Mouse (Mus musculus) testis, postnatal 10 days (tissue): ENCODE results near the gene Iqgap3.

Experiments used
- DNase-seq: peaks from one replicate; pipeline ENCODE4 v3.0.0; 2021; ENCODE audit warnings: low spot score

Gene Iqgap3

DNA sequence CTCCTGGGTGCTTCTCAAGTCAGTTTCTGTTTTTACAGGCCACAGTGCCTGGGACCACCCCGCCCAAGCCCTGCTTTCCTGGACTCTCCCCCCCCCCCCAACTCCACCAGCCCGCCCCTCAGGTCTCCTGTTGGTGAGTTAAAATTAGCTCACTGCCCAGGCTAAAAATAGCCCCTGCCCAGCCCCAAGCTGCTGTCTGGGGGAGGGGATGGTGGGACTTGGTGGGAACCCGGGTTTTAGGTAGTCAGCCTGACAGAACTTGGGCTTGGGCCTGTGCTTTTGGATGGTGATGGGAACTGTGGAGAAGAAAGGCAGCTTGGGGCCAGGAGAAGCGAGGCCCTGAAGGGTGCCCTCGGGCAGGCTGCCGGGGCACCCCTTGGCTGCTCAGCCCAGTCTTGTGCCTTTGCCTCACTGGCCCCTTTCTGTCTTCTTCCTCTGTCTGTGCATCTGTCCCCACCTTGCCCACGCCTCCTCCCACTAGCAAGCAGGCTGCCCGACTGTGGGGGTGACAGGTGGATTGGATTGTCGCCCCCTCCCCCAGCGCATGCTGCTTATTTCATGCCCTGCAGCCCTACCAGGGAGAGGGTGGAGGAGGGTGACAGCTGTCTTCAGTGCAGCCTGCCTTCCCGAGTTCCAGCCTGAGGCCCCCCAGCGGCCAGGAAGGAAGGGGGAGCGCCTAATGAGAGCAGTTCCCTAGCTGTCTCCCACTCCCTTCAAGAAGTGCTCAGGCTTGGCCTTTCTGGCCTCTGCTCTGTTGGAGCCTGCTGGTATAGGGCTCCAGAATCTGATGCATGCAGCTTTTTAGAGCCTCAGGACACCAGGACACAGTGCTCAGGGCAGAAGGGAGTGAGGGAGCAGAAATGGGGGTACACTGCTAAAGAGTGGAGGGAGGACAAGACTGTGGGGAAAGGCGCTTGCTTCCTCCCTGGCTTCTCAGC, 68.6 kb downstream of the Iqgap3 start:
- peak; percentile 53 for DNase-seq

DNA sequence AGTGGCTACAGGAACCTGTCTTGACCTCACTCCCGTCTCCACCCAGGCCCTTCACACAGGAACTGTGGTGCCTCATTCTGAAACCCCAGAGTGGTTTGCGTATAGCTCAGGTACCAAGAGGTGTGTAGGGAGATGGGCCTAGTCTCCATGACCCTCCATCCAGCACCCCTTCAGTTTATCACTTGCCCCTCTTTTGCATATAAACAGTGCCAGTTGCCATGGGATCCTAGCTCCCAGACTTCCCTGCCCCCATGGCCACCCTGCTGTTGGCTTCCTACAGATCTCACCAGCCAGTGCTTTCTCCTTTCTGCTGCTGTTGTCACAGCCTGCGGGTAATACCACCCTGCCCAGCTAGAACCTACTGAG, 69.2 kb downstream of the Iqgap3 start:
- no peak for DNase-seq

DNA sequence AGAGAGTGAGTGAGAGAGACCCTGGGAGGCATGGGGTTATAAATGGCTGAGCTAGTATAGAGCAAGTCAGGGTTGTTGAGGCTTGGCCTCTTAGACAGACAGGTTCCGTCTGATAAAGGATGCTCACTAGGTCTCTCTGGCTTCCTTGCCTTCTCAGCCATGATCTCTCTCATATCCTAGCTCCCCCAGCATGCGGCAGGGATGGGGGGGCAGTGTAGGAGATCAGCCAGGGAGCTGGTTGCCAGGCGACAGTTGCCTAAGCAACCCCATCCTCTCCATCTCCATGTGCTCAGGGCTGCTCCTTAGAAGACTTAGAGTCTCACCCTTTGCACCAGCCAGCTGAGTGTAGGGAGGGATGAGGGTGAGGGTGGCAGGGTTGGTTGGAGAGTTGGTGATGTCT, 70.3 kb downstream of the Iqgap3 start:
- DNase-seq: no peak

DNA sequence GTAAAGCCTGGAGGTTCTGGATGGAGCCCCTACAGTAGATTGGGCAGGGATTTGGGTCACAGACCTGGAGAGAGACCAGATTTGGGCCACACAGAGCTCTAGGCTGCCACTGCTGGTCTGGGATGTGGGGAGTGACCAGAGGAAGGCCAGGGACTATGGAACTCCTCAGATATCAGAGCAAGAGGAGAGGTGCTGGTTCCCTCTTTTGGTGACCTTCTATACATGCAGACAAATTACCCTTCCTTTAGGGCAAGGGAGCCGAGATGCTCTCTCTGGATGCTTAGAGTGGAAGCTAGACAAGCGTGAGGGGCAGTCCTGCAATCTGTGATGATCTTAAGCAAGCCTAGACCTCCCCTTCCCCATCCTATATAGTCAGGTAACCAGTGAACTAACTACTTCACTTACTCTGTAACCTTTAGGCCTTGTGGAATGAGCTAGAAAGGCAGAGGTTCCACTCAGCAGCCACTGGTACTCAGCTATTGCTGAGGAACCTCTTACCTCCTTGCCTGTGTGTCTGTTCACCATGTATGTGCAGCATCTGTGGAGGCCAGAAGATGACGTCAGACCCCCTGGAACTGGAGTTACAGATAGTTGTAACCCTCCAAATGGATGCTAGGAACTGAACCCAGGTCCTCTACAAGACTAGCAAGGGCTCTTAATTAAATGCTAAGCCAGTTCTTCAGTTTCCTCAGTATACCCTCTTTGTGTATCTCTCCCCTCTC, 71.7 kb downstream of the Iqgap3 start:
- no peak for DNase-seq

DNA sequence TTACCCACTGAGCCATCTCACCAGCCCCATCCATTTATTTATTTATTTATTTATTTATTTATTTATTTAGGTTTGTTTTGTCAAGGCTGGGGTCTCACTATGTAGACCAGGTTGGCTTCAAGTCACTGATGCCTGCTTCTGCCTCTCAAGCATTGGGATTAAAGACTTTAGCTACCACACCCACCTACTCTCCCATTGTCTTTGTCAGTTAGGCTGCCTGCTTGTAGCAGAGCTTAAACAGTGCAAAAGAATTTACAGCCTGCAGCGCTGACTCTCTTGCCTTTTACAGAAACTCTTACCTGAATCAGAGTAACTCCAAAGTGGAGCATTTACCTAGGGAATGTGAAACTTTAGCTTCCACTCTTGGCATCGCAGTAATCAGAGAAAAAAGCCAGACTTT, 72.5 kb downstream of the Iqgap3 start:
- DNase-seq: no peak

DNA sequence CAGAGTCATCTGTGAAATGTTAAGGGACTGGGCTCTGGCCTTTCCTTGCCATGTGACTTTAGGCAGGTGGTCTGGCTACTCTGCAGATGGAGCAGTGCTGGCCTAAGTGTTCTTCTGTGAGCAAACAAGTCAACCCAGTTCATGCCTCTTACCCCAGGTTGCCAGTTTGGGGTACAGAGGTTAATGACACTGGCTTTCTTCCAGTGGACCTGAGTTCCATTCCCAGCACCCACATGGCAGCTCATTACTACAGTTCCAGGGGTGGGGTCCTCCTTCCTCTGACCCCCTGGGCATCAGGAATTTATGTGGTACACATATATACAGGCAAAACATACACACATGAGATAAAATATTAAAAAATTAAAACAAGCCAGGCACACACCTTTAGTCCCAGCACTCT, 75.0 kb downstream of the Iqgap3 start:
- no peak for DNase-seq

DNA sequence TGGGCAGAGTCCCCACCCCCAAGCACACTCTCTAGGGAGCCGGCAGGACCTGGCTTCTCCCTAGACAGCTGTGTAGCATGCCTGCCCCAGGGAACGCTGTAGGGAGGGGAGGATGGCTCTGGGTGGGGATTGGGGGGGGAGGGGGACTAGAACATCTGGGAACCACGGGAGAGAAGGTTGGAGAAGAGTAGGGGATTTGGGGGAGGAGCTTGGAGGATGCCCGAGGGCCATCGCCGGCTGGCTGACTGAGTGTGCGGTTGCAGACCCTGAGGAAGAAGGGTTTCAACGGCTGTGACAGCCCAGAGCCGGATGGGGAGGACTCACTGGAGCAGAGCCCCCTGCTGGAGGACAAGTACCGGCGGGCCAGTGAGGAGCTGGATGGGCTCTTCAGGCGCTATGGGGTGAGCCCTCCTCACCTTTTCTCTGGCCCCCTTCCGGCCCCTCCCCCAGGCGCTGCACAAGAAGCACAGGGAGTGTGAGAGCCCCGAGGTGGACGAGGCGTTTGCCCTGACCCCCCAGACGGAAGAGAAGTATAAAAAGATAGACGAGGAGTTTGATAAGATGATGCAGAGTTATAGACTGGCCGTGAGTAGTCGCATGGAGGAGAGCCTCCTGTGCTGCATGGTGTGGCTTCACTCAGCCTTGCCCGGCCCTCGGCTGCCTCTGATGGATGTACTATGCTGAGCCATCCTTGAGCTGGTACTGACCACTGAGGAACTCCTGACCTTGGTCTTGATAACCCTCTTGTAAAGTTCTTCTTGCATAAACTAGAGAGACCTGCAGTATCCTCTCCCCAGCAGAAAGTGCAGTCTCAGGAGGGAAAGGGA, 76.2 kb downstream of the Iqgap3 start:
- peak; percentile 73 for DNase-seq

DNA sequence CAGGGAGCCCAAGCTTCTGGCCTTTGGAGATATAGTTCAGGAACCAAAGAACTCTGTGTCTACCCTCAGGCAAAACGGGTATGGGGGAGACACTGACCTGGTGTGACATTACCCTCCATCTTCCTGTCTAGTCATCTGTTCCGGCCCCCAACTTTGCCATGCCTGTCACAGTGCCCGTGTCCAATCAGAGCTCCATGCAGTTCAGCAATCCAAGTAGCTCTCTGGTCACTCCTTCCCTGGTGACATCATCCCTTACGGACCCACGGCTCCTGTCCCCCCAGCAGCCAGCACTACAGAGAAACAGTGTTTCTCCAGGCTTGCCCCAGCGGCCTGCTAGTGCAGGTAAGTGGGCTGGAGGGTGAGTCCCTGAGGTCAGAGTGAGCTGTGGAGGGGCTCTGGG, 77.2 kb downstream of the Iqgap3 start:
- no peak for DNase-seq

DNA sequence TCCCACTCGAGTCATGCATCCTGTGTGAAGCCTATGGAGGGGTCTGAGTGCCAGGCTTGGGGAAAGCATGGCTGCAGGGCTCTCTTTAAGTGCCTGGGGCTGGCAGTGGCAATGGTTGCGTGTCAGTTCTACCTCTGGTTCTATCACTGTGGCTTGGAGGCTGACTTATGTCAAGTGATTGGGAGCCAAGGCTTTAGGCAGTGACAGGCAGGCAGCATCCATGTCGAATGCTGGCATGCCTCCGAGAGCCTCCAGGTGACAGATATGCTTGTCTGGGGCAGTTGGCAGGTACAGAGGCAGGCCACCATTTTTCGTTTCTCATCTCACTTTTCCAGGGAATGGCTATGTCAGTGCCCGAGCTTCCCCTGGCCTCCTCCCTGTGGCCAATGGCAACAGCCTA, 79.1 kb downstream of the Iqgap3 start:
- no peak for DNase-seq

DNA sequence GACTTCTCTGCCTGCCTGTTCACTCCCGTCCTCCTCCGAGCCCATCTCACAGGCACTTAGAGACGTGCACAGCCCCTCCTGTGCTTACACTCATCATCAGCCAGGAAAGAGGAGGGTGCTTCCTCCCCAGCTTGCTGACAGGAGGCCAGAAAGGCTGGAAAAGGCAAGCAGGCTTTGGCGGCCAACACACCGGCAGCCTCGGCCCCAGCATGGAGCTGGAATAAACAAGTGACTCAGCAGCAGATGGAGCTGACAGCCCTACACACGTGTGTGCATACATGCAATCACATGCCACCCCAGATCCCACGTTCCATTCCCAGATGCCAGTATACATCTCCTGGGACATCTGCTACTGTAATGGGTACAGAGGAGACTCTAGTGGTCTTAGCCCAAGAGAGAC, 80.5 kb downstream of the Iqgap3 start:
- DNase-seq: no peak

DNA sequence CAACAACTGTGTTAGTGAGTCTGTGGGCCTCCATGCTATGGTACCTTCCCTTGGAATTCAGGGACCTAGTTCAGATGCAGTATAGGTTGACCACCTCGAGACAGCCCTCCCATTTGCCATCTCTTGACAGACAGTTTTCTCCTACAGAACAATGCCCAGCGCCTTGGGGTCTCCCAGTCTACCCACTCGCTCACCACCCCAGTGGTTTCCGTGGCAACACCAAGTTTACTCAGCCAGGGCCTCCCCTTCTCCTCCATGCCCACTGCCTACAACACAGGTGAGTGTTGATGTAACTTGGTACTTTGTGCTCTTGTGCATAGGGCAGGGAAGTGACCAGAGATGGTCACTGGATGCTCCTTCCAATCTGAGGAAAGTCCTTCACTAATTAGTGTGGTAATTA, 81.0 kb downstream of the Iqgap3 start:
- no peak for DNase-seq

DNA sequence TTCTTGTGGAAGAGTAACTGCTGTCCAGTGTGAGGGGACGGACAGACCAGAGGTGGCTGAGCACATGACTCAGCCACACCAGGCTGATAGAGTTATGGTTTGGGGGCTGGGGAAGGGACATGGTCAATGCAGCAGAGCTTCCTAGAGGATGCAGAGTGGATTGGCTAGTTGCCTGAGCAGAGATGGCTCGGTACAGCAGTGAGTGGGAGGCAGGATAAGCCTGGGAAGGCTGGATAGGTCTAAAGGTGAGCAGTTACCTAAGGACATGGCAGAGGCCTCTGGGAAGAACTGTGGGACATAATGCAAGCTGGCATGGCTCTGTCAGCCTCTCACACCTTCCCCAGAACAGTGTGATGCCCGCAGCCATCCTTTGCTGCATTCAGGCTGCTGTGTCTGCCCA, 82.1 kb downstream of the Iqgap3 start:
- DNase-seq: no peak

DNA sequence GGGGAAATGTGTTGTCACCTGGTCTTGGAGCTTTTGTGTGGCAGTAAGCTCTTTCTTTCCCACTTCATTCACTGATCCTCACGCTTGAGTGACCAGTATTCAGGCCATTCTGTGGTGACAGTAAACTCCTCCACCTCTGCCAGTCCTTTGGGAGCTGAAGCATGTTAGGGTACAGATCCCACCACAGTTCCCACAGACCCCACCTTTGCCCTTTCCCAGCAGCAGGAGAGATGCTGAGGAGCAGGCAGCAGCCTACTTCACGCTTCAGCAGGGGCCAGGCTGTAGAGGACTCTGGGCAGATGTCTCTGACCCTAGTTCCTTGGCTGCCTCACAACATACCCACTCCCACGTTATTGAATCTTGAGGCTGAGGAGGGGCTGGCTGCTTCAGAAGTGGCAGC, 82.5 kb downstream of the Iqgap3 start:
- no peak for DNase-seq

DNA sequence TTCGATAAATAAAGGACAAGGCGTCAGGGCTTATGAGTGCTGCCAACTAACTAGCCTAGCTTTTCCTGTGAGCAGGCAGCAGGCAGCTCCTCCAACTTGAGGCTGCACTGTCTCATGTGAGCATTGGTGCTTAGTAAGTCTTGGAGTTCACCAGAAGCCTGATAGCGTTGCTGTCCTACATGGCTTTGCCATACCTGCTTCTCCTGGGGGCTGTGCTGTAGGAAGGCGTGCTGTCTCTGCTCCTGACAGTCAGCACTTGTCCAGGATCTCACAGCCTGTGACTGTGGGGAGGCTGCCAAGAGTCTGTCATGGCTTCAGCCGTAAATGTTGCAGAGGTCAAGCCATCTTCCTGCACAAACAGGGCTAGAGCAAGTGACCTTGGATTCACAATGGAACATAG, 84.3 kb downstream of the Iqgap3 start:
- no peak for DNase-seq

DNA sequence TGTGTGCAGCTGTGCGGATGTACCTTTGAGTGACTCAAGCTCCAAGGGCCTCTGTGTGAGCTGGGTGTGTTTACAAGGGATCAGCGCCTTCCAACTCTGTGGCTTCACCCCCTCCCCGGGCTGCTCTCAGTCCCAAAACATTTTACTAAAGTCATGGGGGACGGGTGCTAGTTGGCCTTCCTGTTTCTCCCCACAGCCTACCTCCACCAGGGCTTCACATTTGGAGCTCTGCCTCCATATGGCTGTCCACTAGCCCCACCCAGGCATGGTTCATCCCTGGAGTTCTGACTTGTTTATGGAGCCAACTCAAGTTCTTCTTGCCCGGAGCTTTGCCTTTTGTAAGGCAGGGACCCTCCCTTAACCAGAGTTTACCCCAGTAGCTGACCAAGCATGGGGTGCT, 88.6 kb downstream of the Iqgap3 start:
- no peak for DNase-seq
